Mouse (Mus musculus): Measurements from ENCODE around the gene Ptma. TPM values are rescaled to one million over a fixed set of nuclear protein-coding genes. Genes with fewer than 3 reads are reported as not detected.
"Not testable (repeated sequence)": the region's sequence is repeated elsewhere in the genome, so short reads cannot be mapped to it uniquely, and the experiment has no call there.

Ptma gene
- 1,000 to 10,000 TPM; 1,018 to 1,064 TPM for total RNA-seq (2021)

- peak; percentile 100 for DNase-seq
- intact Hi-C loops (cut with DNase I): loop anchor here (5.0 kb wide), 1 partner anchor 39 kb away; no protein-coding TSS in a partner anchor
Observed at GRCm38 (mm10) chr1:86526116-86526788, at the start of gene Ptma. Gene Ptma, plus strand, starts transcription at chr1:86526726.

GRCm38 (mm10) chr1:86477738-86478285 is 48.7 kb upstream of the Ptma start:
- intact Hi-C loops (cut with DNase I): no loop called here
- no peak for DNase-seq

GRCm38 (mm10) chr1:86479099-86479825 is 47.3 kb upstream of the Ptma start:
- no peak for DNase-seq
- intact Hi-C loops (cut with DNase I): no loop called here

GRCm38 (mm10) chr1:86480288-86480687 is 46.2 kb upstream of the Ptma start:
- no peak for DNase-seq
- intact Hi-C loops (cut with DNase I): no loop called here

- DNase-seq: no peak
- intact Hi-C loops (cut with DNase I): no loop called here
Observed at GRCm38 (mm10) chr1:86480735-86481447, 45.6 kb upstream of the Ptma start.

- no peak for DNase-seq
- intact Hi-C loops (cut with DNase I): no loop called here
Observed at GRCm38 (mm10) chr1:86481468-86481867, 45.1 kb upstream of the Ptma start.

GRCm38 (mm10) chr1:86482288-86482687 is 44.2 kb upstream of the Ptma start:
- DNase-seq: no peak
- intact Hi-C loops (cut with DNase I): no loop called here

GRCm38 (mm10) chr1:86482761-86483160 is 43.8 kb upstream of the Ptma start:
- no peak for DNase-seq
- intact Hi-C loops (cut with DNase I): no loop called here

GRCm38 (mm10) chr1:86485346-86485745 is 41.2 kb upstream of the Ptma start:
- DNase-seq: no peak
- intact Hi-C loops (cut with DNase I): loop anchor here (5.0 kb wide), 1 partner anchor 42 kb away; the partner anchor contains the start of gene Ptma

GRCm38 (mm10) chr1:86485858-86486257 is 40.7 kb upstream of the Ptma start:
- not testable (repeated sequence) for DNase-seq
- intact Hi-C loops (cut with DNase I): loop anchor here (5.0 kb wide), 1 partner anchor 41 kb away; the partner anchor contains the start of gene Ptma

GRCm38 (mm10) chr1:86486703-86487294 is 39.7 kb upstream of the Ptma start:
- intact Hi-C loops (cut with DNase I): loop anchor here (5.0 kb wide), 1 partner anchor 41 kb away; the partner anchor contains the start of gene Ptma
- DNase-seq: no peak

- intact Hi-C loops (cut with DNase I): loop anchor here (5.0 kb wide), 1 partner anchor 40 kb away; the partner anchor contains the start of gene Ptma
- DNase-seq: peak; percentile 99
Observed at GRCm38 (mm10) chr1:86487295-86487907, 39.1 kb upstream of the Ptma start.

GRCm38 (mm10) chr1:86487908-86488314 is 38.6 kb upstream of the Ptma start:
- no peak for DNase-seq
- intact Hi-C loops (cut with DNase I): loop anchor here (5.0 kb wide), 1 partner anchor 39 kb away; the partner anchor contains the start of gene Ptma

- no peak for DNase-seq
- intact Hi-C loops (cut with DNase I): loop anchor here (5.0 kb wide), 1 partner anchor 39 kb away; the partner anchor contains the start of gene Ptma
Observed at GRCm38 (mm10) chr1:86488326-86488725, 38.2 kb upstream of the Ptma start.

- DNase-seq: no peak
- intact Hi-C loops (cut with DNase I): loop anchor here (5.0 kb wide), 1 partner anchor 39 kb away; the partner anchor contains the start of gene Ptma
Observed at GRCm38 (mm10) chr1:86488774-86489173, 37.8 kb upstream of the Ptma start.

- no peak for DNase-seq
Observed at GRCm38 (mm10) chr1:86489901-86490300, 36.6 kb upstream of the Ptma start.

GRCm38 (mm10) chr1:86490697-86491096 is 35.8 kb upstream of the Ptma start:
- DNase-seq: no peak
- intact Hi-C loops (cut with DNase I): no loop called here

More at GRCm38 (mm10) chr1:86489901-86490300, 36.6 kb upstream of the Ptma start:
- intact Hi-C loops (cut with DNase I): loop anchor here (5.0 kb wide), 1 partner anchor 37 kb away; the partner anchor contains the start of gene Ptma

GRCm38 (mm10) chr1:86491533-86492094 is 34.9 kb upstream of the Ptma start:
- intact Hi-C loops (cut with DNase I): no loop called here
- no peak for DNase-seq

Data from left cerebral cortex, postnatal 4 days (tissue).